Mouse (Mus musculus): ENCODE measurements around the gene Osbpl9. TPM values are rescaled to one million over a fixed set of nuclear protein-coding genes. Genes with fewer than 3 reads are reported as not detected.

Osbpl9 gene
- polyA plus RNA-seq, 1 experiment from 2014 or later, result 45.0 TPM

GRCm38 (mm10) chr4:109036327-109036726 lies 165.7 kb downstream of the Osbpl9 start:
- TF ChIP-seq CTCF (IDR thresholded peaks at IDR 0.05; ENCODE audit: low read depth) (peak; percentile 81), EP300 (optimal IDR thresholded peaks at IDR 0.05) (no peak)
- H3K27me3 ChIP-seq (ENCODE audit: control insufficient read depth, insufficient read depth, low read length), result no peaks in the 10 kb centered on the region
- ATAC-seq (ENCODE audit: low FRiP score, low TSS enrichment) (no peak), DNase-seq (ENCODE audit: low spot score) (peak; percentile 68)
- no peaks in the 10 kb centered on the region for H3K4me1 ChIP-seq (replicated peaks; ENCODE audit: control insufficient read depth, insufficient read depth)
- no peak overlapping the region for H3K4me3 ChIP-seq (ENCODE audit: low read depth, low read length)
- H3K4me2 ChIP-seq (replicated peaks; ENCODE audit: low read depth), result no peak overlapping the region
- H3K36me3 ChIP-seq (ENCODE audit: control insufficient read depth, insufficient read depth, low read length), result peaks cover 19% of the 10 kb centered on the region; the same call in 1 of the 2 replicates
- no peak overlapping the region for H3K27ac ChIP-seq (replicated peaks)
- H3K9ac ChIP-seq (ENCODE audit: low read length), result no peak overlapping the region
- no peaks in the 10 kb centered on the region for H3K9me3 ChIP-seq (ENCODE audit: control insufficient read depth, low read length)

DNA sequence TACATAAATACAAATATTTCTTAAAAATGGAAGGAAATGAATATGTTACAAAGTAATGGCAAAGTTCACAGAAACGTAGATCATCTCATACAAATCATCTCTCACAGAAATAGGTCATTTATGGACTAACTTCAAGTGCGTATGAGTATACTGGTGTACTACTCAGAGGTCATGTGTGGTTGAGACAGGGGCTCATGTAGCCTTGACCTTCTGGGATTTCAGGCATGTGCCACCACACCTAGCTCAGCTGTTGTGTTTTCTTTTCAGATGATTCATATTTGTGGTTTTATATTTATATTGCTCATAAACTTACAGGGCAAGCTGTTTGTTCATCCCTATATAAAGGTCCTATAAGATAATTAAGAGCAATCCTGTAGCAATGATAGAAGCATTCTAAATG lies 171.8 kb downstream of the Osbpl9 start:
- Histone ChIP-seq H3K4me3 (ENCODE audit: low read depth, low read length) (no peak overlapping the region), H3K9me3 (ENCODE audit: control insufficient read depth, low read length) (no peaks in the 10 kb centered on the region), H3K27ac (replicated peaks) (no peak overlapping the region), H3K4me2 (replicated peaks; ENCODE audit: low read depth) (no peak overlapping the region), H3K4me1 (replicated peaks; ENCODE audit: control insufficient read depth, insufficient read depth) (no peaks in the 10 kb centered on the region), H3K36me3 (ENCODE audit: control insufficient read depth, insufficient read depth, low read length) (peaks cover 9% of the 10 kb centered on the region; the same call in 1 of the 2 replicates), H3K9ac (ENCODE audit: low read length) (no peak overlapping the region), H3K27me3 (ENCODE audit: control insufficient read depth, insufficient read depth, low read length) (no peaks in the 10 kb centered on the region)
- DNase-seq (ENCODE audit: low spot score), result no peak
- TF ChIP-seq CTCF (IDR thresholded peaks at IDR 0.05; ENCODE audit: low read depth) (no peak), EP300 (optimal IDR thresholded peaks at IDR 0.05) (no peak)
- WGBS, result 95% methylated on average over 2 of the region's 2 CpGs
- ATAC-seq (ENCODE audit: low FRiP score, low TSS enrichment), result no peak

DNA sequence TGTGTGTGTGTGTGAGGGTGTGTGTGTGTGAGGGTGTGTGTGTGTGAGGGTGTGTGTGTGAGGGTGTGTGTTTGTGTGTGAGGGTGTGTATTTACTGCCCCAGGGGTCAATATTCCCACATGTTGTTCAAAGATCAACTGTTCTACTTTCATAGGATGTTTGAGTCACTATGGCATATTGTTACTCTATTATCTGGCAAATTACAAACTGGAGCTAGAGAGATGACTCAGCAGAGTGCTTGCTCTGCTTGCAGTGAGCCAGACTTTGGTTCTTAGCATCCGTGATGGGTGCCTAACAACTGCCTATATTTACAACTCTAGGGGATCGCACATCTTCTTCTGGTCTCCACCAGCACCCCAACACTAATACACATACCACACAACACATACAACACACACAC lies 172.2 kb downstream of the Osbpl9 start:
- no peak overlapping the region for H3K4me3 ChIP-seq (ENCODE audit: low read depth, low read length)
- H3K9ac ChIP-seq (ENCODE audit: low read length), result no peak overlapping the region
- WGBS, result 80% methylated on average over 2 of the region's 2 CpGs
- no peaks in the 10 kb centered on the region for H3K27me3 ChIP-seq (ENCODE audit: control insufficient read depth, insufficient read depth, low read length)
- no peaks in the 10 kb centered on the region for H3K4me1 ChIP-seq (replicated peaks; ENCODE audit: control insufficient read depth, insufficient read depth)
- H3K9me3 ChIP-seq (ENCODE audit: control insufficient read depth, low read length), result no peaks in the 10 kb centered on the region
- ATAC-seq (ENCODE audit: low FRiP score, low TSS enrichment) (peak; percentile 26; the same call in 1 of the 2 replicates), DNase-seq (ENCODE audit: low spot score) (no peak)
- TF ChIP-seq EP300 (optimal IDR thresholded peaks at IDR 0.05), result no peak
- TF ChIP-seq CTCF (IDR thresholded peaks at IDR 0.05; ENCODE audit: low read depth), result no peak
- H3K36me3 ChIP-seq (ENCODE audit: control insufficient read depth, insufficient read depth, low read length), result peaks cover 9% of the 10 kb centered on the region; the same call in 1 of the 2 replicates
- H3K4me2 ChIP-seq (replicated peaks; ENCODE audit: low read depth), result no peak overlapping the region
- H3K27ac ChIP-seq (replicated peaks), result no peak overlapping the region

GRCm38 (mm10) chr4:109026543-109026942 lies 175.5 kb downstream of the Osbpl9 start:
- Histone ChIP-seq H3K27ac (replicated peaks) (no peak overlapping the region), H3K4me3 (ENCODE audit: low read depth, low read length) (no peak overlapping the region), H3K4me1 (replicated peaks; ENCODE audit: control insufficient read depth, insufficient read depth) (no peaks in the 10 kb centered on the region), H3K9me3 (ENCODE audit: control insufficient read depth, low read length) (no peaks in the 10 kb centered on the region), H3K9ac (ENCODE audit: low read length) (no peak overlapping the region), H3K4me2 (replicated peaks; ENCODE audit: low read depth) (no peak overlapping the region), H3K27me3 (ENCODE audit: control insufficient read depth, insufficient read depth, low read length) (no peaks in the 10 kb centered on the region), H3K36me3 (ENCODE audit: control insufficient read depth, insufficient read depth, low read length) (peaks cover 7% of the 10 kb centered on the region; the same call in 1 of the 2 replicates)
- 66% methylated on average over 3 of the region's 3 CpGs for WGBS
- TF ChIP-seq EP300 (optimal IDR thresholded peaks at IDR 0.05), result no peak
- TF ChIP-seq CTCF (IDR thresholded peaks at IDR 0.05; ENCODE audit: low read depth), result no peak
- ATAC-seq (ENCODE audit: low FRiP score, low TSS enrichment), result no peak
- no peak for DNase-seq (ENCODE audit: low spot score)

DNA sequence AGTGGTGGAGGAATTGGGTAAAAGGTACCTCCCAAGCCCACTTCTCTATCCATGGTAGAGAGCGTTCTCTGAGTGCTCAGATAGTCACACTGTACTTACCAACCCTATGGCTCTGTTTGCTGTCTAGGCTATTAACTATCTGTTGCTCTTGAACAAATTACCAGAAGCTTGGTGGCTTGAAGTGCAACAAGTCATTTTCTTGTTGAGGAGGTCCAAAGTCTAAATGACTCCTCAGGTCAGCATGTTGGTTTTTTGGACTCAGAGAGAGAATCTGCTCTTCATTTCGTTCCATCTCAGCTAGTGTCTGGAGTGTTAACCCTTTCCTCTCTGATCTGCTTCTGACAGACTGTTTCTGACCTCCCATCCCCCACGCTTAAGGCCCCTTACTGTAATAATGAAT lies 177.0 kb downstream of the Osbpl9 start:
- Histone ChIP-seq H3K27me3 (ENCODE audit: control insufficient read depth, insufficient read depth, low read length) (no peaks in the 10 kb centered on the region), H3K9ac (ENCODE audit: low read length) (no peak overlapping the region), H3K36me3 (ENCODE audit: control insufficient read depth, insufficient read depth, low read length) (0 out of 2 replicates have a peak, but pooled peaks cover 4% of the 10 kb centered on the region), H3K9me3 (ENCODE audit: control insufficient read depth, low read length) (no peaks in the 10 kb centered on the region), H3K4me3 (ENCODE audit: low read depth, low read length) (no peak overlapping the region), H3K27ac (replicated peaks) (no peak overlapping the region), H3K4me2 (replicated peaks; ENCODE audit: low read depth) (no peak overlapping the region), H3K4me1 (replicated peaks; ENCODE audit: control insufficient read depth, insufficient read depth) (no peaks in the 10 kb centered on the region)
- TF ChIP-seq EP300 (optimal IDR thresholded peaks at IDR 0.05), result no peak
- no peak for TF ChIP-seq CTCF (IDR thresholded peaks at IDR 0.05; ENCODE audit: low read depth)
- WGBS, result 69% methylated on average over 3 of the region's 3 CpGs
- ATAC-seq (ENCODE audit: low FRiP score, low TSS enrichment) (no peak), DNase-seq (ENCODE audit: low spot score) (no peak)

DNA sequence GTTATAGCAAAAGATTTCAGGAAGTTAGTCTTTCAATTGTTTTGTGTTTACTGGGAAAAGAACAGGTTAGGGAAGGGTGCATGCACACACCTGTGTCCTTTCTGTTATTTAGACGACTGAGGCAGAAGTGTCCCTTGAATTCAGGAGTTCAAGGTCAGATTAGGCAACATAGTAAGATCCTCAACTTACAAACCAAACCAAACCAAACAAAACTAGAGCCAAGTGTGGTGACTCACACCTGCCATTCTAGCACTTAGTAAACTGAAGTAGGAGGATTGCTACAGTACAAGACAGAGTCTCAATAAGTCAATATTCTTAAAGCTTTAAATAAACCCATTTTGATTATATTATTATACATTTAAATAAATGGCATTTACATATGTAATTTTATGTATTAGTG lies 180.1 kb downstream of the Osbpl9 start:
- TF ChIP-seq CTCF (IDR thresholded peaks at IDR 0.05; ENCODE audit: low read depth) (no peak), EP300 (optimal IDR thresholded peaks at IDR 0.05) (no peak)
- 41% methylated on average over 1 of the region's 1 CpGs for WGBS
- Histone ChIP-seq H3K4me3 (ENCODE audit: low read depth, low read length) (no peak overlapping the region), H3K4me1 (replicated peaks; ENCODE audit: control insufficient read depth, insufficient read depth) (no peaks in the 10 kb centered on the region), H3K27ac (replicated peaks) (no peak overlapping the region), H3K4me2 (replicated peaks; ENCODE audit: low read depth) (no peak overlapping the region), H3K9ac (ENCODE audit: low read length) (no peak overlapping the region), H3K36me3 (ENCODE audit: control insufficient read depth, insufficient read depth, low read length) (peaks cover 5% of the 10 kb centered on the region), H3K27me3 (ENCODE audit: control insufficient read depth, insufficient read depth, low read length) (no peaks in the 10 kb centered on the region), H3K9me3 (ENCODE audit: control insufficient read depth, low read length) (no peaks in the 10 kb centered on the region)
- DNase-seq (ENCODE audit: low spot score) (peak; percentile 30), ATAC-seq (ENCODE audit: low FRiP score, low TSS enrichment) (peak; percentile 75; the same call in 1 of the 2 replicates)

All from stomach, postnatal 0 days (tissue).